Mouse (Mus musculus): ENCODE results near the gene Malrd1.

GRCm38 (mm10) chr2:16212752-16213151 is 686.5 kb downstream of the Malrd1 start:
- TF ChIP-seq CTCF (IDR thresholded peaks at IDR 0.05; ENCODE audit: extremely low read depth, insufficient read depth, low read length) (no peak), POLR2A (IDR thresholded peaks at IDR 0.05; ENCODE audit: extremely low read depth, insufficient read depth, low read length) (no peak)

Data from cortical plate, adult 2 months (tissue).